Mouse (Mus musculus) hindbrain, embryonic 14.5 days (tissue): ENCODE results near the gene Col24a1. TPM values are rescaled to one million over a fixed set of nuclear protein-coding genes. Genes with fewer than 3 reads are reported as not detected.

Source experiments
- ATAC-seq: fragments of 200-750 bp; cut with Nextera tagmentation; 2 replicates; pipeline ENCODE4 v1.8.0; 2017; ENCODE audit warnings: moderate number of reproducible peaks, mild to moderate bottlenecking, moderate TSS enrichment, moderate library complexity; ENCODE audit not compliant: low FRiP score
- DNase-seq: peaks from one replicate; pipeline ENCODE4 v3.0.0-alpha.2; 2015; ENCODE audit warnings: low spot score
- H3K27ac ChIP-seq: fragments of 300-500 bp; sonication (generic); 2 replicates; pipeline ENCODE4 v1.5.1; 2014; ENCODE audit warnings: mild to moderate bottlenecking, moderate library complexity
- H3K27me3 ChIP-seq: fragments of 300-500 bp; sonication (generic); 2 replicates; pipeline ENCODE4 v1.6.1; 2014; ENCODE audit warnings: mild to moderate bottlenecking, low read length, mixed read lengths; ENCODE audit not compliant: control insufficient read depth, insufficient read depth
- H3K36me3 ChIP-seq: fragments of 300-500 bp; sonication (generic); replicated peaks from 2 replicates; pipeline ENCODE4 v1.6.1; 2014; ENCODE audit not compliant: control insufficient read depth, insufficient read depth
- H3K4me1 ChIP-seq: fragments of 300-500 bp; sonication (generic); replicated peaks from 2 replicates; pipeline ENCODE4 v1.6.1; 2014; ENCODE audit warnings: antibody characterized with exemption, low read length, mixed read lengths; ENCODE audit not compliant: control insufficient read depth, insufficient read depth
- H3K4me2 ChIP-seq: fragments of 300-500 bp; sonication (generic); replicated peaks from 2 replicates; pipeline ENCODE4 v1.6.1; 2014; ENCODE audit warnings: mild to moderate bottlenecking, moderate library complexity
- H3K4me3 ChIP-seq: fragments of 300-500 bp; sonication (generic); replicated peaks from 2 replicates; pipeline ENCODE4 v1.5.1; 2014; ENCODE audit warnings: mild to moderate bottlenecking, low read length
- H3K9ac ChIP-seq: fragments of 300-500 bp; sonication (generic); 2 replicates; pipeline ENCODE4 v1.6.1; 2014
- H3K9me3 ChIP-seq: fragments of 300-500 bp; sonication (generic); 2 replicates; pipeline ENCODE4 v1.6.1; 2016; ENCODE audit warnings: low read length; ENCODE audit not compliant: control insufficient read depth
- WGBS: fragments of 180-500 bp; shearing (Covaris S2); extraction: QIAGEN DNeasy Blood & Tissue Kit; methylation state at CpG from one replicate; pipeline ENCODE4 v1.1.7; 2014; 5-methylcytosine and 5-hydroxymethylcytosine counted together
- polyA plus RNA-seq: library from polyadenylated mRNA; unstranded; fragments of >200 nt; fragmentation: Nextera tagmentation; extraction: Ambion mirVana; gene quantifications from 2 replicates; pipeline ENCODE4 v1.2.1, GENCODE M21; 2014

Gene Col24a1
- polyA plus RNA-seq, 1 experiment from 2014 or later, result 1.1 TPM

DNA sequence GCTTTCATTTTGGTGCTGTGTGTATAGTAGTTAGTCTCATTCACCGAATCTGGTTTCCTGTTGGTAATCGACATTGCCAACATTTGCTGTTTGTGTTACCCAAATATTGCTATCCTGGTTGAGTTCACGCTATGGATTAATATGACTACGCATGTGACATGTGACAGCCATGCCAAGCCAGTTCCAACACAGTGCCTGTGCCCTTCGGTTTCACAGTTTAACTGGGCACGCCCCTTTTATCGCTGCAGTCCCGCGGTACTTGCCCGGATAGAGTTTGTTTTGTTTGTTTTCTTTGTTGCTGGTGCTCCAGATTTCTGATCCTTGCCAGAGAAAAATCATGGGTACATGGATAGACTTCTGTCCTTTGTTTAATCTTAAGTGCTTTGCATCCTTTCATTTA lies 263.9 kb downstream of the Col24a1 start:
- Histone ChIP-seq H3K4me2 (no peak overlapping the region), H3K4me1 (no peaks in the 10 kb centered on the region), H3K9ac (no peak overlapping the region), H3K4me3 (no peak overlapping the region), H3K9me3 (no peaks in the 10 kb centered on the region), H3K27me3 (no peaks in the 10 kb centered on the region), H3K36me3 (no peaks in the 10 kb centered on the region), H3K27ac (no peak overlapping the region)
- DNase-seq (no peak), ATAC-seq (no peak)
- 96% methylated on average over 10 of the region's 10 CpGs for WGBS

DNA sequence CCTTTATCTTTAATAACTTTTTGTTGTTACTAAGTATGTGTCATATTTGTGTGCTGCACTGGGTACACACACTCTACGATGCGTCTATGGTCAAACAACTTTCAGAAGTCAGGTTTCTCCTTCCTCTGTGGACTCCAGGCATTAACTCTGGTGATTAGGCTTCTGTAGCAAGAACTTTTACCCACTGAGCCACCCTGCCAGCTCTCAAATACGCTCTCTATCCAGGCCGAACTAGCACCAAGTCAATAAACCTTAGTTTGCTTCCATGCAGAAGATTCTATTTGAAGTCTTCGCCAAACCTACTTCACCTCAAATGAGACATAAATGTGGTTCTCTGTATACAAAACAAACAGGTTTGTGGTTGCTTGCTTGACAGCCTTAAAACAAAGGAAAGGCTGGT lies 267.4 kb downstream of the Col24a1 start:
- no peak for DNase-seq
- H3K36me3 ChIP-seq, result no peaks in the 10 kb centered on the region
- no peak for ATAC-seq
- H3K9ac ChIP-seq, result no peak overlapping the region
- H3K27me3 ChIP-seq, result no peaks in the 10 kb centered on the region
- H3K4me2 ChIP-seq, result no peak overlapping the region
- WGBS, result 92% methylated on average over 5 of the region's 5 CpGs
- H3K9me3 ChIP-seq, result 0 out of 2 replicates have a peak, but pooled peaks cover 16% of the 10 kb centered on the region
- H3K27ac ChIP-seq, result no peak overlapping the region
- H3K4me1 ChIP-seq, result no peaks in the 10 kb centered on the region
- H3K4me3 ChIP-seq, result no peak overlapping the region

DNA sequence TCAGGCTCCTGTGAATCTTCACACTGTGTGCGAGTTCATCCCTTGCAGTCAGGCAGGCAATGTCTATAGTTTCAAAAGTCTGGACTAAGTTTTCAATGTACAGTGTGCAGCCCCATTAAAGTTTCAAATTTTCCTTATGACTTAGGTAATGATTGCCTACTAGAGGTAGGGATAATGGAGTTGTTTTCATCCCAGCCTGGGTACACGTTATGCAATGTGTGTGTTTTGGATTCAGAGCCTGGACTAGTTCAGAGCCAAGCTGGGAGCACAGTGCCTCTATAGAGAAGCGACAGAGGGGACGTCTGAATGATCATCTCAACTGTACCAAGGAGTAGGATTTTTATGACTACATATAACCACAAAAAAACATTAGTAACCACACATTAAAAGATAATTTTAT lies 267.8 kb downstream of the Col24a1 start:
- H3K9me3 ChIP-seq, result 0 out of 2 replicates have a peak, but pooled peaks cover 16% of the 10 kb centered on the region
- ATAC-seq, result no peak
- no peaks in the 10 kb centered on the region for H3K36me3 ChIP-seq
- no peaks in the 10 kb centered on the region for H3K27me3 ChIP-seq
- H3K4me2 ChIP-seq, result no peak overlapping the region
- H3K9ac ChIP-seq, result no peak overlapping the region
- DNase-seq, result no peak
- no peak overlapping the region for H3K27ac ChIP-seq
- no peaks in the 10 kb centered on the region for H3K4me1 ChIP-seq
- no peak overlapping the region for H3K4me3 ChIP-seq
- WGBS, result 89% methylated on average over 4 of the region's 4 CpGs

DNA sequence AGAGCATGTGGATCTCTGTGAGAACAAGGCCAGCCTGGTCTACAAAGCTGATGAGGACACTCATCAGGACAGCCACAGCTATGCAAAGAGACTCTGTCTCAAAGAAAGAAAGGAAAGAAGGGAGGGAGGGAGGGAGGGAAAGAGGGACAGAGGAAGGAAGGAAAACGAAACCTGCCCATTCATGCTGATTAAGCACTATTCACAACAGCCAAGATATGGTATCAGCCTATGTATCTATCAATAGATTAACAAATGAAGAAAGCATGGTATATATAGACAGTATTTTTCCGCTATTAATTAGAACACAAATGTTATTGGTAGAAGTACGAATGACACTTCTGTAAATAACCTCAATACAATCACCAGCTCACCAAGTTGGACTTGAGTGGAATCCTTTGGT lies 282.2 kb downstream of the Col24a1 start:
- peaks cover 14% of the 10 kb centered on the region for H3K4me1 ChIP-seq
- ATAC-seq (no peak), DNase-seq (no peak)
- H3K9me3 ChIP-seq, result no peaks in the 10 kb centered on the region
- peaks cover 17% of the 10 kb centered on the region for H3K36me3 ChIP-seq
- H3K4me2 ChIP-seq, result no peak overlapping the region
- H3K9ac ChIP-seq, result no peak overlapping the region
- H3K27ac ChIP-seq, result no peak overlapping the region
- WGBS, result 88% methylated on average over 3 of the region's 3 CpGs
- no peak overlapping the region for H3K4me3 ChIP-seq
- no peaks in the 10 kb centered on the region for H3K27me3 ChIP-seq

DNA sequence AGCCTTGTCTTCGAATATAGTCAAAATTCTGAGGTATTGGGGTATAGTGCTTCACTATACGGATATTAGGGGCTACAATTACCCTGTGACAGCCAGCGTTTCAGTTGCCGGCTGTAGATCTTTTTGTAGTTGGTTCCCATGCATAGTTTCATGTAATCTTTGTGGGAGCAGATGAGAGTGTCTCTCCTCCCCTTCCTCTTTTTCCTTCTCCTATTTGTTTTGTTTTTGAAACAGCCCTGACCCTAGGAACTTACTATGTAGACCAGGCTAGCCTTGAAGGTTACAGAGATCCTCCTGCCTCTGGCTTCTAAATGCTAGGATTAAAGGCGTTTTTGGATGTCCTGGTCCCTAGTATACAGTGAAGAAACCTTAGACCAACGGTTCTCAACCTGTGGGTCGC lies 283.1 kb downstream of the Col24a1 start:
- Histone ChIP-seq H3K27me3 (no peaks in the 10 kb centered on the region), H3K9me3 (no peaks in the 10 kb centered on the region), H3K4me3 (no peak overlapping the region; the same call in 1 of the 2 replicates), H3K4me1 (peaks cover 14% of the 10 kb centered on the region), H3K27ac (no peak overlapping the region), H3K4me2 (peak overlapping the region; percentile 91), H3K36me3 (peaks cover 22% of the 10 kb centered on the region), H3K9ac (no peak overlapping the region)
- peak; percentile 7; the same call in 1 of the 2 replicates for ATAC-seq
- WGBS, result 82% methylated on average over 7 of the region's 7 CpGs
- no peak for DNase-seq

DNA sequence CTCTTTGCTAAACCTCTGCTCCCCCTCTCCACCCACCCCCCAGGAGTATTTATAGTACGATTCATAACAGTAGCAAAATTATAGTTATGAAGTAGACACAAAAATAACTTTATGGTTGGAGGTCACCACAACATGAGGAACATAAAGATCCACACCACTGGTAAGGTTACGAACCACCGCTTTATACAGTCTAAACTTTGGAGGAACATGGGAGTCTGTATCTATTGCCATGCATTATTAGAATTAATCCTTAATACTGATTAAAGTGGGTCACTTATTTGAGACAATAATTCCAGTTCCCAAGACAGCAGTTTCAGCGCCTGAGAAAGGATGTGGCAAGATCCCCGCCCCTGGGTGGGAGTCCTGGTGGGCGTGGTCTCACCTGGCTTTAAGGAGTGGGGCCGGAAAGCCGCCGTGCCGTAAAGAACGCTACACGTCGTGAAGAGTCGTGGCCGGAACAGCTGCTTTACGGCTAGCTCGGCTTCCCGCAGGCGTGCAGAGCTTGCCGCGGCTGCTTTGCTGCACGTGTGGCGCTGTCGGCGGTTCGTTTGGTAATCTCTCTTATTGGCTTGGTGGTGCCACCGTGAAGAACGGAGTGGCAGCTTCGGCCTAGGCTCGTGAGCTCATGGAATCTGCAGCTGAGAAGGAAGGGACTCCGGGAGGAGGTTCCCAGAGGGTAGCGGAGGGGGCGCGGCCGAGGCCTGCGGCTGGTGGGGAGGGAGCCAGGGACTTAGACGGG lies 283.6 kb downstream of the Col24a1 start, which contains the start of gene Znhit6:
Gene Znhit6 (plus strand): TSS at position 463 of the 739 bp plus-strand sequence.
- 6% methylated on average over 37 of the region's 37 CpGs for WGBS
- H3K36me3 ChIP-seq, result peaks cover 22% of the 10 kb centered on the region
- ATAC-seq (peak; percentile 94), DNase-seq (peak; percentile 93)
- peaks cover 14% of the 10 kb centered on the region for H3K4me1 ChIP-seq
- peak within 1 kb of the TSS; percentile 91 for H3K4me2 ChIP-seq
- H3K9ac ChIP-seq, result peak within 1 kb of the TSS; percentile 60
- H3K4me3 ChIP-seq, result peak within 1 kb of the TSS; percentile 60
- H3K27me3 ChIP-seq, result no peaks in the 10 kb centered on the region
- peak within 1 kb of the TSS; percentile 22 for H3K27ac ChIP-seq
- no peaks in the 10 kb centered on the region for H3K9me3 ChIP-seq

DNA sequence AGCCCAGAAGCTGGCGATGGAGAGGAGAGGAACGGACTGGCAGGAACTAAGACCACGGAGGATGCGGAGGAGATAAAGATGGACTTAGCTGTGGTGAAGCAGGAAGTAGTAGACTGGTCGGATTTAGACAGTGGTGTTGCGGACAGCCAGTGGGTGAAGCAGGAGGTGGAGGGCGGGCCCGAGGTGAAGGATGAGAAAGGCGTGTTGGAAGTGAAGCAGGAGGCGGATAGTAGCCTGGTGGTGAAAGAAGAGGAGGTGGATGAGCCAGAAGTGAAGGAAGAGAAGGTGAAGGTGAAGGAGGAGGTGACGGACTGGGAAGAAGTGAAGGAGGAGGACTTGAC lies 284.2 kb downstream of the Col24a1 start:
- Histone ChIP-seq H3K36me3 (peaks cover 22% of the 10 kb centered on the region), H3K4me3 (peak overlapping the region; percentile 60), H3K27ac (peak overlapping the region; percentile 22), H3K4me1 (peaks cover 14% of the 10 kb centered on the region), H3K9me3 (no peaks in the 10 kb centered on the region), H3K27me3 (no peaks in the 10 kb centered on the region), H3K9ac (peak overlapping the region; percentile 60), H3K4me2 (peak overlapping the region; percentile 91)
- no peak for DNase-seq
- ATAC-seq, result no peak
- WGBS, result 2% methylated on average over 11 of the region's 11 CpGs

DNA sequence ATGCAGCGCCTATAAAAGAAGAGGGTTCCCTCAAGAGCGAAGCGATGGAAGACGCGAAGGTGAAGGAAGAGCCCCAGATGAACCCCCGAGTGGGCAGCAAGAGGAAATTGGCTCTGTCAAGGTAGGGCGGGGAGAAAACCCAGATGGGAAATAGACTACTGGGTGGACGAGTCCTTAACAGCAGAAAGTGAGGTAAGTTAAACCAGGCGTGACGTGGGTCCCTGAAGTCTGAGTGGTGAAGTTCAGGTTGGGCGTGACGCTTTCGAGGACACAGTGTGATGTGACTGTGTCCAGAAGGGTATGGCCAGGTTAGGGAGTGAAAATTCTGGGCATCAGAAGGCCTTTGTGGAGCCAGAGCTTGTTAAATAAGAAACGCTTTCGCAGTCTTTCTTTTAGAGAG lies 284.6 kb downstream of the Col24a1 start:
- H3K36me3 ChIP-seq, result peaks cover 22% of the 10 kb centered on the region
- H3K9ac ChIP-seq, result peak overlapping the region; percentile 60
- DNase-seq (no peak), ATAC-seq (no peak)
- H3K27ac ChIP-seq, result no peak overlapping the region
- WGBS, result 34% methylated on average over 15 of the region's 15 CpGs
- H3K4me3 ChIP-seq, result peak overlapping the region; percentile 60
- no peaks in the 10 kb centered on the region for H3K27me3 ChIP-seq
- peaks cover 14% of the 10 kb centered on the region for H3K4me1 ChIP-seq
- H3K4me2 ChIP-seq, result peak overlapping the region; percentile 91
- no peaks in the 10 kb centered on the region for H3K9me3 ChIP-seq

DNA sequence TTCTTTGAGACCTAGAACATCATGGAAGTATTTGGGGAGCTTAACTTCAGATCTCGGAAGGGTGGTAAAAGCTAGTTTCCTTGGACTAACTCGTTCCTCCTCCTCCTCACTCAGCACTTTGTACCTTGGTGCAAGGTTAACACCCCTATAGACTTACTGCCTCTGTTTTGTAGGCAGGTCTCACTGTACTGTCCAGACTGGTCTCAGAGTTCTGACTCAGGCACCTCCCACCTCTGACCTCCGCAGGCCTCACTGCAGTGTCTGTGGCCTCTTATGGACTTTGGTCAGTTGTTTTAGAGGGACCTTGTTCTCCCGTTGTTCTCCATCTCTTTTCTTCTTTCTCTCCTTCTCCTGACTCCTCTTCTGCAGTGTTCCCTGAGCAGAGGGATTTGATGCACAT lies 290.8 kb downstream of the Col24a1 start:
- Histone ChIP-seq H3K4me3 (no peak overlapping the region), H3K27me3 (no peaks in the 10 kb centered on the region), H3K4me2 (no peak overlapping the region), H3K9me3 (no peaks in the 10 kb centered on the region), H3K4me1 (0 out of 2 replicates have a peak, but pooled peaks cover 2% of the 10 kb centered on the region), H3K27ac (no peak overlapping the region), H3K36me3 (peaks cover 60% of the 10 kb centered on the region), H3K9ac (no peak overlapping the region)
- WGBS, result 86% methylated on average over 4 of the region's 4 CpGs
- no peak for ATAC-seq
- no peak for DNase-seq
